Mouse (Mus musculus): ENCODE data around the gene Snrnp27.

Gene Snrnp27

DNA sequence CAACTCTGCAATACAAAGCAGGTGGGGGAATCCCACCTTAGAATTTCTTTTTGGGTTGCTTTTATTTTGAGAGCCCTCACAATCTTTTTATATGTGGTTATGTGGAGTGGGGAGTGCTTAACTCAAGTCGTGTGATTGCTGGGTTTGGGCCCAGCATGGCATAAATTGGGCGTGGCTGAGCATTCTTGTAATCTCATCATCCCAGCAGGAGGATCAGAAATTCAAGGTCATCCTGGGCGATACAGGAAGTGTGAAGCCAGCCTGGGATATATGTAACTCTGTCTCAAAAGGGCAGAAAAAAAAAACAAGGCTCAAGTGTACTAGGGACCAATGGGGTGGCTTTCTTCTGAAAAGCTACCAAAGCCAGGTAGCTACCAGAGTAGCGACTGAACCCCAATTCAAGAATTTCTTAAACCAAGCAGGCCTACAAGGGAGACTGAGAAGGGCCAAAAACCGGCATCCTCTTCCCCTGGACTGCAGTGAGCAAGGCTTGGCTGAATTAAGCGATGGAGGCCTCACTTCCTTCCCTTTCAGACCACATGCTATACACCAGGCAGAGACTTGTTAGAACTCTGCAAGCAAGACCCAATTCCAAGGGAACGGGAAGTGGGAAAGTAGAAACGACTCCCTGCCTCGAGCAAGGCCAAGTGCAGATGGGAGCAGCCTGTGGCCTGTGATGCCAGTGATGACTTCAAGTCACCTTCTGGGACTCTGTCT, 24.0 kb downstream of the Snrnp27 start:
- no peak for DNase-seq (ENCODE audit: low spot score)

DNA sequence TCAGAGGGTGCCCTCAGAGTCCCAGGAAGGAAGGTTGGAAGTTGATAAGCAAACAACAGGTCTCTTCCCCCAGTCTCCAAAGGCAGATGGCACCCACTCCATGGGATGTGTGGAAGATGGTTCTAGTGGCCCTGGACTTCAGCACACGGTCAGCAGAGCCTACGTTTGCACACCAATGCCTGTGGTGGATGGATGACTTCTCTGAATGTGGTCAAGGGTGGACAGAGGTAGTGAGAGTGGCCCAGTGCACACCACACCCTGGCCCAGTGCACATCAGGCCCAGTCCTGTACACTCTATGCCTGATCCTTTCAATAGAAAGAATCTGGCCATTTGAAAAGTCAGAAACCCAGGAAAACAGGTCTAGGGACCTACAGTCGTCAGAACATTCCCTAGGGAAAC, 25.8 kb downstream of the Snrnp27 start:
- no peak for DNase-seq (ENCODE audit: low spot score)

DNA sequence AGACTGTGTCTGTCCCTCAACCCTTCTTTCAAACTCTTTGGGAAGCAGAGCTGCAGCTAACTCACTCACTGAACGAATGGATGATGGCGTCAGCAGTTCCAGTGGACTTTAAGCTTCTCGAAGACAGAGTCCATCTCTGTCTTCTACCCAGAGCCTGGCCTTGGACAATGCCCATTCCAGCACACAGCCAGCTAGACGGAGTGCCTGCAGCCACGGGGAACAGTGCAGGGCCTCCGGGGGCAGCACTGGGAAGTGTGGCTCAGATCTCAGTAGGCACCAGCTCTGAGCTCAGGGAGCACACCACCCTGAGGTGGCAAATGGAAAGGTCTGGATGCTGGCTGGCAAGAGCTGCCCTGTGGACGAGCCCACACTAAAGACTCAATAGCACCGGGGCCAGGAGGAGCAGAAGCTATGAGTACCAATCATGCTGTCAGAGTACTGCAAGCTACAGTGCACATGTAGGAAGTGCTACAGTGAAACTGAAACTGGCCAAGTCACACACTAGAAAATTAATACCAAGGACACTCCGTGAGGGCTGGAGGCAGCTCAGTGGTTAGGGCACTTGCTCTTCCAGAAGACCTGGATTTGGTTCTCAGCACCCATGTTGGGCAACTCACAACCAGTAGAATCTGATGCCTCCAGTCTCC, 29.9 kb downstream of the Snrnp27 start:
- DNase-seq (ENCODE audit: low spot score) = no peak

DNA sequence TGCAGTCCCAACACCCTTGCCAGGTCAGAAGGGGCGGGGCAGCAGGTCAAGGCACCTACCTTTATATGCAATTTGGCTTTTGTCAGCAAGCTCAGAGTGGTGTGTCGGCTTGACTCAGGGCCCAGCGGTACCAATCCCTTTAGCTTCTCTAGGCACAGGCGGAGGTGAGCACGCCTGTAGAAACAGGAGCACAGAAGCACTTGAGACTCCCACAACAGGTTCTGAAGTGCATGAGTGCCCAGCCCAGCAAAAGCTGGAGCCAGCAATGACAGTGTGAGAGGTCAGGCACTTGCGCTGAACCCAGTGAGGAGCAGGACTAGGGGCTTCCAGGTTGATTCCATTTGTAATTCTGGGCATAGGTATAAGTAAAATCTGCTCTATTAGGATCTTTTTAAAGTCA, 31.3 kb downstream of the Snrnp27 start:
- DNase-seq (ENCODE audit: low spot score) = peak; percentile 71

DNA sequence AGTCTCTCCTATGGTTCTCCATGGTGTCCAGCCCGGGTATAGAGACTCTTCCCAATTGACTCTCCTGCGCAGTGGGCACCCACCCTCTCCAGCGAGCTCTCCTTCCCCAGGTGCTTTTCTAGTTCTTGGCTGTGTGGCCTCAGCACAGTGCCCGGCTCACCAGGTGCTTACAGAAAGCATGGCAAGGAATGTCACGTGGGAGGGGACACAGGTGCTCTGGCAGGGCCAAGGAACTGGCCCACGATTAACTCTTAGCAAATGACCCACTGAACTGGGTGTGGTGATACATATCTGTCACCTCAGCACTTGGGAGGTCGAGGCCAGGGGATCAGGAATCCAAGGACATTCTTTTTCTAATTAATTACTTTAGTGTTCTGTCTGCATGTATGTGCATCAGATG, 38.2 kb downstream of the Snrnp27 start:
- no peak for DNase-seq (ENCODE audit: low spot score)

DNA sequence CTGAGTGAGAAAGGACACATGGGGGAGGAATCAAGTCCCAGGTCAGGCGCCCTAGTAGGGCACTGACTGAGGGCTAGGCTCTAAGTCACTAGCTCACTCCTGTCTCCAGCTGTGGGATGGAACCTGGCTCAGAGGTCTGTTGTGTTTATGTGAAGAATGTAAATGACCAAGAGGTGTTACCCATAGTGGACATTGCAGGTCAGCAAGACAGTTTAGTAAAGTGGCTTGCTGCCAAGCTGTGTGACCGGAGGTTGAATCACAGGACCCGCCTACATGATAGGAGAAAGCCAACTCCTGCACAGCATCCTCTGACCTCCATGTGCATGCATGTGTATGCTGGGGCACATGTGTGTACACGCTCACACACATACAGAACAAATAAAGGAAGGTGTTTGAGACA, 38.8 kb downstream of the Snrnp27 start:
- no peak for DNase-seq (ENCODE audit: low spot score)

DNA sequence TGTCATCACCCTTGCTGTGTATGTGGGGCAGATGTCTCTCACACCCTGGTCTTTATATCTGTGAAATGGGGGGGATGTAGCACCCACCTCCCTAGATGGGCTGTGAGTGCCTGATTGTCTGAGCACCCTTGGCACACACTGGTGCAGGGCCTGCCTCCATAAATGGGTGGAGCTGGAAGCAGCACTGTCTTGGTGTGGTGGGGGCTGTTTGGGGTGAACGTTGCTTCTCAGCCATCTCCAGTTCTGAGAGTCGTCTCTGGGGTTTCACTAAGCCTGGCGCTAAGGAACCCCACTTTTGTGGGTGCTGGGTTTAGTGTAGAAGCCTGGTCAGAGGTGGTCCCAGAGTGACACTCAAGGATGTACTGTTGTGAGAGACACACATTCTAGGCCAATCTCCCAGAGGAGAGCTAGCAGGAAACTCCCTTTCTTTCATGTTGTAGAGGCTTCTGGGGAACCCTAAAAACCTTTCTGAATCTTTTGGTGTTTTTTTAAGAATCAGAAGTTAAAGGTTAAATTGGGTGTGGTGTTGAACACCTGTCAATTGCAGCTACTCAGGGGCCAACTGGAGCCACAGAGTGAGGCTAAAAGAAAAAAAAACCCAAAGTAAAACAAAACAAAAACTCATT, 39.4 kb downstream of the Snrnp27 start:
- DNase-seq (ENCODE audit: low spot score) = no peak

DNA sequence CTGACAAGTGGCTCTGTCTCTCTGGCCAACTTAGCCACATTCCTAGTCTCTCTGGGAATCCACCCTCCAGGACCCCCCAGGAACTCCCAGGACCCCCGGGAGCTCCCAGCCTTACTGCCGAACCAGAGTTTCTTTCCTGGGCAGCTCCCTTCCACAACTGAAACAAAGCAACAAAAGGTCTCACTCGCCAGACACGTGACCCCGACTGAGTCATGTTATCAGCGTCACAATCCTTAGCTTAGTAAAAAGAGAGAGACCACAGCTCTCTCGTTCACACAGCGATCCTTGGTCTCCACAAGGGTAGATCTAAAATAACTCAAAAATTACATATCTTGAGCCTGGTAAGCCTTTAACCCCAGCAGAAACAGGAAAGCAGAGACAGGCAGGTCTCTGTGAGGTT, 42.6 kb downstream of the Snrnp27 start:
- DNase-seq (ENCODE audit: low spot score) = no peak

DNA sequence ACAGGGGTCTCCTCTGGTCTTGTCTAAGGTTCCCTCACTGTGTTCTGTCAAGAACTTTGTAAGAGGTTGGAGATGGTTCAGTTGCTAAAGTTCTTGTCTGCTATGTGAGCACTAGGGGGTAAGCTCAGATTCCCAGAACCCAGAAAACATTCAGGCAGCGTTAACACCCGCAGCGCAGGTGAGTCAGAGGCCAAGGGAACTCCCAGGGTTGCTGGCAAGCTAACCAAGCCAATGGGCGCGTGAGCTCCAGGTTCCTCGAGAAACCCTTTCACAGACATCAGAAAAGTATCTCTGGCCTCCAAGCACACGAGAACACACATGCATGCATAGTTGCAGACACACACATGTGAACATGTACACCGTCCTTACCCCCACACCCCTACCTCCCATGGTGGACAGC, 43.5 kb downstream of the Snrnp27 start:
- DNase-seq (ENCODE audit: low spot score) = no peak

DNA sequence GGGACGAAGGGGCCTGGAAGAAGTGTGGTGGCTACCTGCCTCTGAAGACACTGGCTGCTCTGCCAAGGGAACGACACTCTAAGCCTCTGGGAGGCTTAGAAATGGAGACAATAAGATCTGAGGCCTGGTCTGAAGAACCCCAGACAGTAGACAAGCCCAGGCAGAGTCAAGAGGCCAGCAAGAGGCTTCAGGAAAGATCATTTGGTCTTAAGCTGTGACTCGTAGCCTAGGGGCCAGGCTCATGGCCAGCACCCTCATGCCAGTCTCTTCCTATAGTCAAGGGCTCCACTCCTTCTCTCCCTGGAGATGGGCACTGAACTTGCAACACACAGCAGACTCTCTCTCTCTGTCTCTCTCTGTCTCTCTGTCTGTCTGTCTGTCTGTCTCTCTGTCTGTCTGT, 44.2 kb downstream of the Snrnp27 start:
- DNase-seq (ENCODE audit: low spot score) = no peak

DNA sequence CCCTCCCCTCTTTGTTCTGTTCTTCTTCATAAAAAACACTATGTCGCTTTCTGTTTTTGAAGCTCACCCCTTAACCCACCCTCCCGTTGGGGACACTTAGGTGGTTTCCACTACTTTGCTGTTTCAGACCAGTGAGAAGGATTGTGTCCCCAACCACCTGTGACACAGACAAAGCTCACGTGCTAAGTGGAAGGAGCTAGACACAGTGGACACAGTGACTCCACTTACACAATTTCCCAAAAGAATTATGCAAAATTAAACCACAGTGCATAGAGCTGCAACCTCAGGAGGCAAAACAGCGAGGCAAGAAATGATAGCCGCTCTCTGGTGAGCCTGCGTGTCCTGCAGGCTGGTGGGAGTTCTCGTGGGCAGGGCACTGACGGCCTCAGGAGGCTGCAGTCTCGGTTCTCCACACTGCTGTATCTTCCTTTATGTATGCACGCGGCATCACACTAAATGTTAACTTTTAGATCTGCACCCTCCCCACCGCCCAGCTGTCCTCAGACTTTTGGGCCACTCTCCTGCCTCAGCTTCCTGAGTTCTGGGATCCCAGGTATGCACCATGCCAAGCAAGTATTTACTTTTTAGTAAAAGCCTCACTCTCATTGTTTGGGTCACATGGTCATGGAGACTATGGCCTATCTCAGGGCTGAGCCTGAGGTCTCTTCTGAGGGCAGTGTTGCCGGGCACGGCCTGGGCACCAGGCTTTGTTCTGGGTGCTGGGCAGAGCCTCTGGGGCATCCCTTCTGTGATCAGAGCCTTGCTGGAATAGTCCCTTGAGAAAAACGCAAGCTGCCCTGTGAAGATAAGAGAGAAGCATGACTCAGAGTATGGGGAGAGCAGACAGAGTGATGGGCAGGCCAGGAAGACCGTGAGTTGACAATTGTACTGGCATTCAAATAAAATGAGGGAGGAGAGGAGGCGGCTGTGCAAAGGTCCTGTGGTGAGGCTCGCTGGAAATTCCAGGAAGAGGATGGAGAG, 44.9 kb downstream of the Snrnp27 start:
- peak; percentile 15 for DNase-seq (ENCODE audit: low spot score)

DNA sequence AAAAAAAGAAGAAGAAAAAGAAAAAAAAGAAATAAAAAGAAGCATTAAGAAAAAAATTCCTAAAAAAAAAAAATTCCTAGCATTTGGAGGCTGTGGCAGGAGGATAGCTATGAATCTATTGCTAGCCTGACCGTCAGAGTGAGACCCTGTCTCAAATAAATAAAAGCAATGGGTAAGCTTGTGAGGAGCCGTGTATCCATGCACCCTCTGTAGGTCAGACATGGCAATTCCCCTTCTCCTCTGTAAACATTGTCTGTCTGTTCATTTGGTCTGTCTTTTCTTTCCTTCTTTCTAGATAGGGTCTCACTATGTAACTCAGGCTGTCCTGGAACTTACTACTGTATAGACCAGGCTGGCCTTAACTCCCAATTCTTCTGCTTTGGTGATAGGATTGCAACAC, 45.9 kb downstream of the Snrnp27 start:
- no peak for DNase-seq (ENCODE audit: low spot score)

DNA sequence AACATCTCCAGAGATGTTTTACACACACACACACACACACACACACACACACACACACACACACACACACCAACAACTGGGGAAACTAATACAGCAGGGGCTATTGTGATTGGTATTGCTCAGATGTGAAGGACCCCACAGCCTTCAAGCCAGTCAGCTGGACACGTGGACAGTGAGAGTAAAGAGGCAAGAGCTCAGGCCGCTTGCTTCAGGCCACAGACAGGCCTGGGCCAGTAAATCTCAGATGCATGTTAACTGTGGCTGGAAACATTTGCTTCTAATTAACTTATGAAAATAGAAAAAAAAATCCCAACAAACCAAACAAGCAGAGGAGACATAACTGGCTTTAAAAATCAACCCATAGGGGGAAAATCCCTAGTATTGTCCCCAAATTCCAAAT, 46.5 kb downstream of the Snrnp27 start:
- DNase-seq (ENCODE audit: low spot score) = no peak

DNA sequence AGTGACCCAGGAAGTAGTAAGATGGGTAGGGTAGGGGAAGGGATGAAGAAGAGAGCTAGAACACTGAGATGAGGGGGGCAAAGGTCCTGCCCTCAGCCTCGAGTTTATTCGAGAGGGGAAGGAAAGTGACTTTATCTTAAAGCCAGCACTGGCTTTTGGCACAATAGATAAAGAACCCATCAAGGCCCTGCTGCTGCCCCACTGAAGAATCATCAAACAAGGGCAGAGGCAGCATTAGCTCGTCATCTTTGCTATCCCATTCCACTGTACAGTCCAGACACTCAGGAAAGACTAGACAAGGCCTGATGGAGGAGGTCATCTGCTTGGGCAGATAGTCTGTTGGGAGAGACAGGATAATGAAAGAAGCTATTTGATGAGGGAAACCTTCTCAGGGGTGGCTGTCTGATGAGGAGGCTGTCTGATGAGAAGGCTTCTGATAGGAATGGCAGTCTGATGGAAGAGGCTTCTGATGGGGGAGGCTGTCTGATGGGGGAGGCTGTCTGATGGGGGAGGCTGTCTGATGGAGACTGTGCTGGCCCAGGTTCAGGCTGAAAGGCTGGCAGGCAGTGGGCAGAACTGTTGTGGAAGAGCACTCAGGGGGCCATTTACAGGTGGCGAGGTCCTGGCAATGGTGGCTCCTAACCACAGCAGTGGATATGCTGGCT, 47.0 kb downstream of the Snrnp27 start:
- DNase-seq (ENCODE audit: low spot score) = no peak

DNA sequence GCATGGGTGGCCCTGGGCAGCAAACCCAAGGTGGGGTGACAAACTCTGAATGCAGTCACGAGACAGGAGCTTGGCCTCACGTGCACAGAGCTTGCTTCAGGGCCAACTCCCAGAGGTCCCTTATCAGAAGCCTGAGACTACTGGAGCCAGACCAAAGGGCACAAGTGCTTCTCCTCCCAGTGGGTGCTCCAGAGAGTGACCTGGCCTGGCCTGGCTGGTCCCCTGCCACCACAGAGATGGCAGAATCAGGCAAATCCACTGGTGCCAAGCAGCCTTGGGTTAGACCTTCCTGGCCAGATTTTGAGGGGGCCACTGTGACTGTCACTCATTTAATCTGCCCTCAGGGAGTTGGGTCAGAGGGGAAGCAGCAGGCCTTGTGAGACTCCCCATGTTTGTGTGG, 47.8 kb downstream of the Snrnp27 start:
- peak; percentile 73 for DNase-seq (ENCODE audit: low spot score)

DNA sequence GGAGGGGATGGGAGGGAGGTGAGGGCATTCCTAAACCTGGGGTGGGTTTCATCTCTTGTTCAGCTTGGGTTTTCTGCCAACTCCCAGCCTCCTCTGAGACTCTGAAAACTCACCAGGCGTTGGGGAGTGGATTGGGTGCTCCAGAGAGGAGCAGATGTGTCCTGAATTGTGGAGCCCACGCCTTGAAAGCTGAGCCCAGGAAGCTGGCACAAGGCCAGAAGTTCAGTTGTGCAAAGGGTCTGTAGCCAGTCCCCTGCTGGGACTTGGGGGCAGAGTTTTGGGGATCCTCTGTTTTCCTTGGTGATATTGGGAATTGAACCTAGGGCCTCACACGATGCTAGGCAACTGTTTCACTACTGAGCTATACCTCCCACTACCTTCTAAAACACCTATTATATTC, 54.2 kb downstream of the Snrnp27 start:
- no peak for DNase-seq (ENCODE audit: low spot score)

DNA sequence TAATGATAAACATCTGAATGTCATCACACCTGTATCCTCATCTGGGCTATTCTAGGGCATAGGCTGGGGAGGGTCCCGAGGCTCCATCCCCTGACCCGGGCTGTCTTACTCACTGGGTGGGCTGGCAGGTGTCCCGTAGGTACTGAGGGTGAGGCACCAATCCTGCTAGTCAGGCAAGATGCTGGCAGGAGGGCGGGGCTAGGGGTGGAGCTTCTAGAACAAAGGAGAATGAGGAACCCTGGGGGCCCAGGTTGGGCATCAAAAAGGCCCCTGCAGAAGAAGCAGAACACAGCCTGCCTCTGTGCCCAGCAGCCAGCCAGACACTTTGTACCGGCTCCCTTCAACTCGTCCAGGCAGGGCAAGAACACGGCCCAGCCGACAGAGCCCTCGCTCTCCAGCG, 56.4 kb downstream of the Snrnp27 start, which contains the start of gene Asprv1:
Gene Asprv1, plus strand, starts transcription at position 219 of the 400 bp plus-strand sequence.
- no peak for DNase-seq (ENCODE audit: low spot score)
